Mouse (Mus musculus): ENCODE results near the gene Rnf222.

- TF ChIP-seq GATA1 (IDR thresholded peaks at IDR 0.05; ENCODE audit: low read length): no peak
- no peak for TF ChIP-seq TAL1 (IDR thresholded peaks at IDR 0.05; ENCODE audit: low read length)
These were observed 7.9 kb downstream of the Rnf222 start for GRCm38 (mm10) chr11:68896247-68896646.

All from erythroblast, embryonic 14.5 days (primary cell).